Mouse (Mus musculus): Measurements from ENCODE around the gene Myb.
"Not testable (repeated sequence)": the region's sequence is repeated elsewhere in the genome, so short reads cannot be mapped to it uniquely, and the experiment has no call there.

Gene Myb

GRCm38 (mm10) chr10:21168466-21168865, 7.7 kb upstream of the Myb start:
- DNase-seq (ENCODE audit: low read depth): no peak

DNA sequence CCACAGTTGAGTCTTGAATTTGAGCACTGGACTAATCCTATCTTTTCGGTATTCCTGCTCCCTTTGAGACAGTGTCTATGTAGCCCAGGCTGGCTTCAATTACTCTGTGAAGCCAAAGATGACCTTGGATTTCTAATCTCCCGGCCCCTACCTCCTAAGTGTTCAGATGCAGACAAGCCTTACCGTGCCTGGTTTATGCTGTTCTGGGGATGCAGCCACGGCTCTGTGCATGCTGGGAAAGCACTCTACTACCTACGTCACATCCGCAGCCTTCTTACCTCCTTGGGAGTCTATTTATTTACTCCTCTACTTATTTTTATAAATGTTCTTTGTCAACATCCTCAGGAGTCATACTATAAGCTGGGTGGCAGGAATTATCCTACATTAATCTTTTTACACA, 7.1 kb upstream of the Myb start:
- DNase-seq (ENCODE audit: low read depth): no peak

DNA sequence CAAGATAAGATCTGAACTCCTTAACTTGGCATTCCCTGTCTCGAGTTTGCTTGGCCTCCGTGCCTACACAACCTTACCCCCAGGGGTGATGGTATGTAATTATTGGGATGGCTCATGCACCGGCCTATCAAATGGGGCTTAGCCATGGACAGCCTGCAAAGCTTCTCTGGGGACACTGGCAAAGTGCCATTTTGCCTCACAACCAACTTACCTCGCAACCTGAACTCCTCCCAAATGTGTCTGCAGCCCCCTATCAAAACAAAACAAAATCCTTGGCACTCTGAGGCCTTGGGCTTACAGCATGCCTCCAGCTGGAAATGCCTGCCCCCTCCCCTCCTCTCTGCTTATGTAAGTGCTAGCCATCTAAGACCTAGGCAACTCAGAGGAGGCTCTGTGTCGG, 6.4 kb upstream of the Myb start:
- no peak for DNase-seq (ENCODE audit: low read depth)

DNA sequence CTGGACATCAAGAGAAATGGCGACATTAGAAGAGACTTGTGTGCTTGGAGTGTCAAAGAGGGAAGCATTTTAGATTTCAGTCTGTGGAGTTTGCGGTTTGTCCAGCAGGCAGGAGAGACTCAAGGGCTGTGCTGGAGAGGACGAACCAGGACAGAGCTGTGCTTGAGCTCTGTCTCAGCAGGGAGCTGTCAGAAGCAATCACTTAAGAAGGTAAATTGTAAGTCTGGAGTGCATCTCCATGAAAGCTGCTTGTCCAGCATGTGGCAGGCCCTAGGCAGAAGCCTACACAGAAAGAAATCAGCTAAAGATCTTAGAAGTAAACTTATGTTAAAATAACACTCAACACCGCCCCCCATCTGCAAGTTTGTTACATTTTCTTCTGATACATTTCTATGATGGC, 4.6 kb upstream of the Myb start:
- no peak for DNase-seq (ENCODE audit: low read depth)

GRCm38 (mm10) chr10:21162124-21162523, 1.3 kb upstream of the Myb start:
- no peak for DNase-seq (ENCODE audit: low read depth)

DNA sequence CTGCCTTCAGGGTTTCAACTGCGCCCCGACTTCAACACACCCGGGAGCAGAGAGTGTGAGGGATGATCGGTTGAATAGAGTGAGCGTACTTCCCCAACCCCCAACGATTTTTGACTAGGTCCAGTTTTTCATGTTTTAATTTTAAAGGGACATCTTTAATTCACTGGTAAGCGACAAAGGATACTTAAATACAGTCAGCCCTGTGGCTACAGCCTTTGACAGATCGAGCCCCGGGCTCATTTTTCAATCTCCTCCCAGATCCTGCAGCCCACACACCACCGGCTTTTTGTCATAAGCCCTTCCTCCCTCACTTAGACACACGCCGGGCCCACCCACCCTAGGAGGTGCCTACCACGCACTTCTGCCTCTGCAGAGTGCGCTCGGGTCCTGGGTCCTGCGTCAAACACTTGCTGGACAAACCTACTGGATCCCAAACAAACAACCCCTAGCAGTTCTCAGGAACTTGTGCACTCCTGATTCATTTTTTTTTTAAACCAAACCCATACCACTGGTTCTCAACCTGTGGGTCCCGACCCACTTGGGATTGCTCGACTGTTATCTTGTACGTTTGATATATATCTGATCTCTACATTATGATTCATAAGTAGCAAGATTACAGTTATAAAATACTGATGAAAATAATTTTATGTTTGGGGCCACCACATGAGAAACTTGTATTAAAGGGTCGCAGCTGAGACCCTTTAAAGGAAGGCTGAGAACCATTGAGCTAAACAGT, 743 bp upstream of the Myb start:
- DNase-seq (ENCODE audit: low read depth): no peak

DNA sequence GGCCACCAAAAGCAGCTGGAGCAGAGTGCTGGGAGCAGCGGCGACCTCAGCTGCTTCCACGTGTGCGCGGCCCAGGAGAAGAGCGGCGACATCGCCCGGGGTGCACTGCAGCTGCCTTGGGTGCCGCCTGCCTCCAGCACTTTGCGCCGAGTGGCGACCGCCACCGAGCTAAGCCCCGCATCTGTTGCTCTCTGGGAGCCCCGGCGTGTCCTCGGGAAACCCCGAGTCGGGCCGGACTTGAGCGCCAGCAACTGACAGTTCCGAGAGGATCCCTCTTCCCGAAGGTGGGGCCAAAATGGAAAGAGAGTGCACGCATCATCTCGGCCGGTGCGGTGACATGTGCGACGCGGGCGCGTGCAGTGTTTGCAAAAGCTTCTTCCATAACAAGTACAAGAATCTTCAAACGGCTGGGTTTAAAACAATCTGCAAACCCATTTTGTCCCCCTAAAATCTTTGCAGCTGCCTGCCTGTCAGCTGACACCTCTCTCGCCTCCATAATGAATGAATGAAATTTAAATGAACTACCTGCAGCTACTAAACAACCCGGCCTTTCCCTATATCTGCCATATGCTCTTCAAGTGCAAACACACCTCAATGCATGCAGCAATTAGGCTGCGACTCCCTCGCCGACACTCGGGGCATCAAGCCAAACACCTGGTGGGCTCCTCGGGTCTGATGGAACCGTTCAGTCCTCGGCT, 938 bp downstream of the Myb start:
- no peak for DNase-seq (ENCODE audit: low read depth)

DNA sequence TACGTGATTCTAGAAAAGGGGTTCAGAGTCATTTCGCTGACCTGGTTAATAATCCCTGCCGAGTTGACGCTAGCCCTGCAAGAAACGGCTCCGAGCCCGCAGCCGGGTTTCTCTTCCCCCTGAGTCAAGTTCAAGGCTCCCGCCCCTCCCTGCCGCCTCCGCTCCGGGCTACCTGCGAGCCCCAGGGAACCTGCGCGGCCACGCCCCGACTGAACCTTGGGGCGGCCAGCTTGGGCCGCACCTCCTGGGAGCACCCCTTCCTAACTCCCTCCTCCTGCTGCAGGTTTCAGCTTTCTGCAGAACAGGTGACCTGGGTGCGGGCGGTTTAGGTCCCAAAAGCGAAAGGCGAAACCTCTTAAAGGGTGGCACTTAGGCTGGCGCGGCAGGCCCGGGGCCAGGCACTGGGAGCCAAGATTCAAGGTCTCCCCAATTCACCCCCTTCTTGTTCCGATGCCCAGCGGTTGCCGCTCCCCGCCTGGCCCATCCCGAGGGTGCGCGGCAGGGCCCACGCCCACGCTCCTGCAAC, 1.8 kb downstream of the Myb start:
- DNase-seq (ENCODE audit: low read depth): no peak

GRCm38 (mm10) chr10:21158111-21158917, 2.5 kb downstream of the Myb start:
- DNase-seq (ENCODE audit: low read depth): no peak

DNA sequence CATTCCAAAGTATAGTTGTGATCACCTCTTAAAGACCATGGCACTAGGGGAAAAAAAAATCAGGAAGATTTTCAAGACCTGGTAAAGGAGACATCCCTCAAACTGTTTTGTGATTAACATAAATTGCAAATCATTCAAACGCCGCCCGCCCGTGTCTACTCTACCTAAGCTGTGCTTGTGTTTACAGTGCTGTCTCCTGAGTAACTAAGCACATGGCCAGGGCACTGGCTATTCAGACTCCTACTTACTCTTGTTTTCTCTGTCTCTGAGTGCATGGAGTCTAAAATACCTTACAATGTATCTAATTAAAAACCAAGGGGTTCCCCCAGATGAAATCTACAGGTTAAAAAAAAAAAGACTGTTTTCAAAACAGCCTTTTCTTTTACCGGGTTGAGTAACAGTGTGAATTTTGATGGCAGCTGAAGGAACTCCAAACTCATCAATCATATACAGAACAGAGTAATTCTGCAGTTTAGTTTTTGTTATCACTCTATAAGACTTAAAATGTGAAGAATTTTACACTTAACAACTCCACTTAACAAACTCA, 3.8 kb downstream of the Myb start:
- no peak for DNase-seq (ENCODE audit: low read depth)

GRCm38 (mm10) chr10:21156416-21156815, 4.4 kb downstream of the Myb start:
- DNase-seq (ENCODE audit: low read depth): no peak

DNA sequence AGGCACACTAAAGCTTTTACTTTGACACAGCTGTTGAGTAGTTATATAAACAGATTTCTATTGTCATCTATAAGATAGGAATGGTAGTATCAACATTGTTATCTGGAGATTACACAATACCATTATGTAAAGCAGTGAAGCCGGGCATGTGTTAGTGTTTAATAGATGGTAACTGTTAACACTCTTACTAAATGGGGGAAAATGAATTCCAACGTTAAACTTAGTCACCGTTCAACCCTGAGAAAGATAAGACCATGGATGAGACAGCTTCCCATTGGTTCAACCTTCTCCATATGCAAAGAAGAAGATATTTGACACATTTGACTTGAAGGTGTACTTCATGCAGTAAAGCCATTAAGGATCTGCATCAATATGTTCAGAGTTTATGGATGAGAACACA, 5.9 kb downstream of the Myb start:
- DNase-seq (ENCODE audit: low read depth): no peak

GRCm38 (mm10) chr10:21153433-21153832, 7.4 kb downstream of the Myb start:
- no peak for DNase-seq (ENCODE audit: low read depth)

- DNase-seq (ENCODE audit: low read depth): no peak
Observed at GRCm38 (mm10) chr10:21152812-21153211, 8.0 kb downstream of the Myb start.

DNA sequence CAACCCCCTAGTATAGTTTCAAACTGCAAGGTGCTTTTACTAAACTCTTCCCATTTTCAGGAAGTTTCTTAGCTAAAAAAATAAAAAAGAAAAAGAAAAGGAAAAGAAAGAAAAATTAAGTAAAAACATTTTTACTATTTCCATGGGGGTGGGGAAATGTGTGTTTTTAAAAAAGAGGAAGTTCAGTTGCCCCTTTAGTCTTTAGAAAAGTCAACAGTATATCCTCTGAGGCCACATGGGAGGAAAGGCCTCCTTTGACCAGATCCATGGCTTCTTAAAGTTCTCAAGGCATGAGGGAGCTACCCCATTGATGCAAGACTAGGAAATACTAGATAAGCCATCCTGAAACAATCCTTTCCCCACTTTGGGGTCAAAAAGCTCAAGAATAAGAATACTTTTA, 9.5 kb downstream of the Myb start:
- DNase-seq (ENCODE audit: low read depth): no peak

GRCm38 (mm10) chr10:21149945-21150344, 10.8 kb downstream of the Myb start:
- not testable (repeated sequence) for DNase-seq (ENCODE audit: low read depth)

- DNase-seq (ENCODE audit: low read depth): no peak
Observed at GRCm38 (mm10) chr10:21146719-21147118, 14.1 kb downstream of the Myb start.

- no peak for DNase-seq (ENCODE audit: low read depth)
Observed at GRCm38 (mm10) chr10:21146263-21146662, 14.5 kb downstream of the Myb start.

DNA sequence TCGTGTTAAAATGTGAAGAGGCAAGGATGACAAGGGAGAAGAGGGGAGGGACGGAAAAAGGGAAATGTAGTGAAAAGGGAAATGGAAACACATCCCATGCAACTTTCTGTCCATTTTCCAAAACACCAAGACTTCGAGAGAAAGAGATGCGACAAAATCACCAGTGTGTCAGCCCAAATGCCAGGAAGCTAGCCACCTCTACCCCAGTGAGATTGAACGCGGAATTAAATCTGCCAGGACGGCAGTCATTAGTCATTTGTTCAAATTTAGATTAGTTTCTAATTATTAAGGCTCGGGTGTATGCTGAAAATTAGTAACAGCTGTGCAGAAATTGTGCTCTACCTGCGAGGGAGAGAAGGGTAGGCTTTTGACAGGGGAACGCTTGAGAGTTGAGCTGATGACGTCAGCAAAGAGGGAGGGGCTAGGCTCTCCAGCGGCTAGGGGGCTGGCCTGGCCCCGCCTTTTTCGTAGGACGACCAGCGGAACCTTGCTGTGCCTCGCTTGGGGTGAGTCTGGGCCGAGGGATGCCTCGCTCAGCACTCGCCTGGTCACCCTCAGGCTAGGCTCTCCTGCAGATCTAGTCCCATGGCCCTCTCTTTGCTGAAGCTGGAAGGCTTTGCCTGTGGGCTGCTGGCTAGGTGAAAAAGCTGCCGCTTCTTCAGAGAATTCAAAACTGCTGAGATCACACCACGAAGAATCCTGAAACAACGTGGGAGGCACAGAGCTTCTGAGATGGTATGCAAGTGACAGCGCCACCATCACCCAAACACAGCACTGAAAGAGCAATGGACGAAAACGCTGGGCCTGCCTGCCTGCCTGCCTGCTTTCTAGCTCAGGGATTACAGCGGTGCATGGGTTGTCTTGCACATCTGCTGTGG, 15.9 kb downstream of the Myb start:
- no peak for DNase-seq (ENCODE audit: low read depth)

- no peak for DNase-seq (ENCODE audit: low read depth)
Observed at GRCm38 (mm10) chr10:21135297-21135696, 25.5 kb downstream of the Myb start.

- no peak for DNase-seq (ENCODE audit: low read depth)
Observed at GRCm38 (mm10) chr10:21130901-21131493, 29.8 kb downstream of the Myb start.
